Comparison of ENCODE assay signal across 29 mouse cellular contexts in the genomic region with DNA sequence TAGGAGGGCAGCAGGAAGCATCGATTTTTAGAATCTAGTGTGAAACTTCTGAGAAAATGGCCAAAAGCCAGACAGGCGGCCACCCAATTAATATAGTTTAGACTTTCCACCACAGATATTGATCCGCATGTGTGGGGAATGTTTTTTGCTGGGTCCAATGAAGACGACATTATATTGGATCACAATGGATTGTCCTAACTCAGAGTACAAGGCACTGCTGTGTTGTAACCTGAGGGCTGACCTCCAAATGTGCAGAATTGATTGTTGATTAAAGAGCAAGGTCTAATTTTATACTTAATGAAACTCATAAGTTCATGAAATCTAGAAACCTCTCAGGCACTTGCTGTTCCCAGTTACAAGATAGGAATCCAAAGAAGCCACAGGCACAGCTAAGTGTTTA.
"Had no signal": no experiment of that assay in that cellular context is flagged by ENCODE, and none has a peak within 500 bp of the region (broad histone marks: within the 10 kb centered on the region; RNA-seq: fewer than 3 reads in every experiment).

No protein-coding gene starts in this region.

- H3K27me3 ChIP-seq: embryonic facial prominence, embryonic 12.5 days; embryonic facial prominence, embryonic 13.5 days; embryonic facial prominence, embryonic 15.5 days; forebrain, embryonic 12.5 days; forebrain, embryonic 13.5 days; forebrain, embryonic 15.5 days had no signal

- H3K36me3 ChIP-seq: embryonic facial prominence, embryonic 10.5 days; embryonic facial prominence, embryonic 12.5 days; forebrain, embryonic 10.5 days; forebrain, embryonic 12.5 days; forebrain, embryonic 15.5 days had no signal

- H3K4me3 ChIP-seq: embryonic facial prominence, embryonic 10.5 days; embryonic facial prominence, embryonic 12.5 days; embryonic facial prominence, embryonic 13.5 days; embryonic facial prominence, embryonic 15.5 days; erythroblast, embryonic 14.5 days; forebrain, embryonic 10.5 days; forebrain, embryonic 12.5 days; forebrain, embryonic 13.5 days; forebrain, embryonic 15.5 days; gastrocnemius, adult 2 months; heart, adult 2 months had no signal

- H3K4me2 ChIP-seq: embryonic facial prominence, embryonic 12.5 days; embryonic facial prominence, embryonic 13.5 days; embryonic facial prominence, embryonic 15.5 days; forebrain, embryonic 12.5 days; forebrain, embryonic 13.5 days; forebrain, embryonic 15.5 days had no signal

- DNase-seq: cerebellum, adult 2 months; cerebellum, adult 8-10 months; cerebellum, adult 9-10 months; cerebellum, adult 9-11 months; cerebellum, postnatal 10 days; cerebellum, postnatal 14 days; cerebellum, postnatal 25 days; cerebellum, postnatal 36 days; embryo, embryonic 11 days; forebrain, postnatal 0 days; gastrocnemius, adult 2 months; gastrocnemius, postnatal 10 days; gastrocnemius, postnatal 14 days; gastrocnemius, postnatal 25 days; gastrocnemius, postnatal 36 days; heart, adult 11 months; heart, adult 18-20 months; heart, adult 2 months had no signal

- H3K4me1 ChIP-seq: forebrain, embryonic 10.5 days; forebrain, embryonic 13.5 days had no signal

- H3K9ac ChIP-seq: embryonic facial prominence, embryonic 12.5 days; embryonic facial prominence, embryonic 13.5 days; embryonic facial prominence, embryonic 15.5 days; forebrain, embryonic 12.5 days; forebrain, embryonic 13.5 days; forebrain, embryonic 15.5 days; forebrain, postnatal 0 days had no signal

- H3K9me3 ChIP-seq: embryonic facial prominence, embryonic 10.5 days; embryonic facial prominence, embryonic 12.5 days; embryonic facial prominence, embryonic 13.5 days; embryonic facial prominence, embryonic 15.5 days; forebrain, embryonic 10.5 days; forebrain, embryonic 12.5 days; forebrain, embryonic 13.5 days; forebrain, embryonic 15.5 days had no signal

- ATAC-seq: forebrain, embryonic 13.5 days; forebrain, embryonic 14.5 days; forebrain, embryonic 15.5 days; forebrain, embryonic 16.5 days; forebrain, postnatal 0 days had no signal

- H3K27ac ChIP-seq: embryonic facial prominence, embryonic 10.5 days; embryonic facial prominence, embryonic 12.5 days; embryonic facial prominence, embryonic 13.5 days; embryonic facial prominence, embryonic 15.5 days; forebrain, embryonic 10.5 days; forebrain, embryonic 12.5 days; forebrain, embryonic 13.5 days; forebrain, embryonic 15.5 days; gastrocnemius, adult 2 months; heart, adult 2 months had no signal
